ENCODE assay signal across 11 mouse cellular contexts in the genomic region with DNA sequence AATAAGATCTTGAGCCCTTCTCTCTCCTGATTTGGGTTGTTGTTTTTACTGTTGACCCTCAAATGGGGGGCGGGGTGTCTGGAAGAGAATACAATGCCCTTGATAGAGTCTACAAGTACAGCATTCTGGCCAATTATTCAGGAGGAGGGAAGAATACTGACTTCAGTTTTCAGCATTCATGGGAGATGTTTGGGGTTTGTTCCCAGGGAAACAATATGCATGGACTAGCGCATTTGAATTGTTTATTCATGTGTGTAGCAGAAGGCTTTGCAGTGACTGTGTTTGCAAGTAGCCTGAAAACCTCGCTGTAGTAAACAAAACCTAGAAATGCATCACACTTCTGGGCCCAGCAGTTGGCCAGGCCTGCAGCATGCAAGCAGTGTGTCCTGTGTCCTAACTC. TPM values are rescaled to one million over a fixed set of nuclear protein-coding genes. Genes with fewer than 3 reads are reported as not detected.
DNase-seq lines count a peak whose midpoint lies in the region; ATAC-seq and TF ChIP-seq lines count a peak whose summit lies in the region.
"Had no signal": no experiment of that assay in that cellular context is flagged by ENCODE, and none has a peak within 500 bp of the region (broad histone marks: within the 10 kb centered on the region; RNA-seq: fewer than 3 reads in every experiment).

No protein-coding gene starts in this region.

- peak overlapping the region; percentile 82 for H3K27ac ChIP-seq in gastrocnemius, adult 2 months
- peak overlapping the region; percentile 23; the same call in 1 of the 2 replicates for H3K27ac ChIP-seq in lung, embryonic 16.5 days (ENCODE audit: low read length)
- peak overlapping the region; percentile 68 for H3K27ac ChIP-seq in hindbrain, embryonic 16.5 days (ENCODE audit: low read depth, low read length)

- intact Hi-C loops in gastrocnemius, adult 2 months (cut with DNase I): no loop called here
- intact Hi-C loops in gastrocnemius, postnatal 36 days (cut with DNase I): no loop called here

- 68% methylated on average over 3 of the region's 3 CpGs for WGBS in lung, embryonic 16.5 days
- 27% methylated on average over 3 of the region's 3 CpGs for WGBS in hindbrain, embryonic 16.5 days

- H3K4me1 ChIP-seq in lung, embryonic 16.5 days (replicated peaks; ENCODE audit: control insufficient read depth, insufficient read depth, low read length): peaks cover 37% of the 10 kb centered on the region
- H3K4me1 ChIP-seq in hindbrain, embryonic 16.5 days (ENCODE audit: control insufficient read depth, insufficient read depth, low read depth, low read length): peaks cover 30% of the 10 kb centered on the region
- H3K4me1 ChIP-seq: megakaryocyte, embryonic 14.5 days had no signal

- H3K4me3 ChIP-seq in gastrocnemius, adult 2 months: 0 out of 2 replicates have a peak overlapping the region, but pooled peaks have one; percentile 21
- H3K4me3 ChIP-seq in lung, embryonic 16.5 days (ENCODE audit: low read length): no peak overlapping the region
- H3K4me3 ChIP-seq in hindbrain, embryonic 16.5 days (ENCODE audit: low read length): no peak overlapping the region
- H3K4me3 ChIP-seq: megakaryocyte, embryonic 14.5 days had no signal

- no peak for ATAC-seq in lung, embryonic 16.5 days (ENCODE audit: low read depth)
- ATAC-seq in hindbrain, embryonic 16.5 days: peak; percentile 43

- peak; percentile 1 for DNase-seq in gastrocnemius, adult 2 months
- DNase-seq in gastrocnemius, postnatal 36 days: no peak
- no peak for DNase-seq in lung, adult 18-20 months
- DNase-seq in retina, postnatal 1 day: peak; percentile 91
- no peak for DNase-seq in layer of hippocampus, postnatal 36 days
- no peak for DNase-seq in spleen, adult 18-20 months
- DNase-seq: cerebellum, adult 9-11 months; gastrocnemius, postnatal 10 days had no signal

- no peak for TF ChIP-seq CTCF in gastrocnemius, adult 2 months (IDR thresholded peaks at IDR 0.05)

- H3K4me2 ChIP-seq in lung, embryonic 16.5 days (ENCODE audit: low read depth, low read length): no peak overlapping the region
- H3K4me2 ChIP-seq in hindbrain, embryonic 16.5 days (ENCODE audit: low read length): no peak overlapping the region

- H3K27me3 ChIP-seq in lung, embryonic 16.5 days (ENCODE audit: control insufficient read depth, insufficient read depth, low read depth, low read length): no peaks in the 10 kb centered on the region
- H3K27me3 ChIP-seq in hindbrain, embryonic 16.5 days (replicated peaks; ENCODE audit: control insufficient read depth, insufficient read depth, low read length): no peaks in the 10 kb centered on the region
- H3K27me3 ChIP-seq: megakaryocyte, embryonic 14.5 days had no signal

- no peak overlapping the region for H3K9ac ChIP-seq in lung, embryonic 16.5 days (ENCODE audit: low read length)
- no peak overlapping the region for H3K9ac ChIP-seq in hindbrain, embryonic 16.5 days (ENCODE audit: low read depth, low read length)

- H3K9me3 ChIP-seq in lung, embryonic 16.5 days (ENCODE audit: control insufficient read depth, low read length): no peaks in the 10 kb centered on the region
- no peaks in the 10 kb centered on the region for H3K9me3 ChIP-seq in hindbrain, embryonic 16.5 days (ENCODE audit: control insufficient read depth, low read length)

- no peaks in the 10 kb centered on the region for H3K36me3 ChIP-seq in lung, embryonic 16.5 days (ENCODE audit: control insufficient read depth, insufficient read depth, low read length)
- H3K36me3 ChIP-seq in hindbrain, embryonic 16.5 days (ENCODE audit: control insufficient read depth, insufficient read depth, low read length): no peaks in the 10 kb centered on the region

RNA-seq across cellular contexts. Expression of a gene that starts 17.1 kb away (rescaled TPM):
- 1 to 10 TPM; 6.1 to 8.1 TPM for total RNA-seq in gastrocnemius, adult 2 months (2021)
- 10 to 100 TPM; 12.7 to 12.9 TPM for total RNA-seq in gastrocnemius, postnatal 36 days (2021)
- polyA plus RNA-seq in lung, embryonic 16.5 days (2015; fragmentation: Nextera tagmentation; extraction: Ambion mirVana): 99.9 and 105 TPM in 2 replicates
- polyA plus RNA-seq in hindbrain, embryonic 16.5 days (2015; fragmentation: Nextera tagmentation; extraction: Ambion mirVana): 35.4 and 57.3 TPM in 2 replicates
- total RNA-seq in layer of hippocampus, postnatal 36 days (2021): 10 to 100 TPM; 63.9 to 69.6 TPM

Comparison
In these comparisons a context has a peak if more than half of its experiments do, and no peak if none do; other contexts are left out.
1. DNase-seq: peak in gastrocnemius, adult 2 months (single experiment) and retina, postnatal 1 day (single experiment); none in gastrocnemius, postnatal 36 days (0 of 2), lung, adult 18-20 months (0 of 2), layer of hippocampus, postnatal 36 days (0 of 2) and spleen, adult 18-20 months (0 of 2).
2. H3K27ac ChIP-seq: peak in every context shown above with its lines; median percentile 82 in gastrocnemius, adult 2 months; 68 in hindbrain, embryonic 16.5 days; 23 in lung, embryonic 16.5 days.
3. RNA of a gene that starts 17.1 kb away (total RNA-seq): 63.9 to 69.6 TPM in layer of hippocampus, postnatal 36 days; 12.7 to 12.9 TPM in gastrocnemius, postnatal 36 days and 6.1 to 8.1 TPM in gastrocnemius, adult 2 months; every median in the first group is over 4 times any median in the second.